Mouse (Mus musculus) embryonic facial prominence, embryonic 15.5 days (tissue): ENCODE results near the gene Ksr1. TPM values are rescaled to one million over a fixed set of nuclear protein-coding genes. Genes with fewer than 3 reads are reported as not detected.

Experiments used
- ATAC-seq: fragments of 200-750 bp; cut with Nextera tagmentation; 2 replicates; pipeline ENCODE4 v1.8.0; 2017; ENCODE audit warnings: low read depth, moderate TSS enrichment; ENCODE audit not compliant: insufficient number of reproducible peaks, low FRiP score, low TSS enrichment
- H3K27ac ChIP-seq: fragments of 300-500 bp; sonication (generic); replicated peaks from 2 replicates; pipeline ENCODE4 v1.5.1; 2015; ENCODE audit warnings: mild to moderate bottlenecking, inconsistent platforms
- H3K27me3 ChIP-seq: fragments of 300-500 bp; sonication (generic); 2 replicates; pipeline ENCODE4 v1.6.1; 2015; ENCODE audit warnings: inconsistent platforms
- H3K36me3 ChIP-seq: fragments of 300-500 bp; sonication (generic); 2 replicates; pipeline ENCODE4 v1.6.1; 2015; ENCODE audit warnings: mild to moderate bottlenecking, inconsistent platforms
- H3K4me1 ChIP-seq: fragments of 300-500 bp; sonication (generic); 2 replicates; pipeline ENCODE4 v1.6.1; 2015; ENCODE audit warnings: inconsistent platforms
- H3K4me2 ChIP-seq: fragments of 300-500 bp; sonication (generic); replicated peaks from 2 replicates; pipeline ENCODE4 v1.6.1; 2015; ENCODE audit warnings: mild to moderate bottlenecking, inconsistent platforms
- H3K4me3 ChIP-seq: fragments of 300-500 bp; sonication (generic); replicated peaks from 2 replicates; pipeline ENCODE4 v1.5.1; 2015; ENCODE audit warnings: mild to moderate bottlenecking, inconsistent platforms
- H3K9ac ChIP-seq: fragments of 300-500 bp; sonication (generic); 2 replicates; pipeline ENCODE4 v1.6.1; 2015; ENCODE audit warnings: inconsistent platforms
- H3K9me3 ChIP-seq: fragments of 300-500 bp; sonication (generic); replicated peaks from 2 replicates; pipeline ENCODE4 v1.6.1; 2016; ENCODE audit warnings: inconsistent platforms
- WGBS: fragments of 180-500 bp; shearing (Covaris S2); methylation state at CpG from one replicate; pipeline ENCODE4 v1.1.7; 2015; 5-methylcytosine and 5-hydroxymethylcytosine counted together
- polyA plus RNA-seq: library from polyadenylated mRNA; unstranded; fragments of >200 nt; fragmentation: Nextera tagmentation; extraction: Ambion mirVana; gene quantifications from 2 replicates; pipeline ENCODE4 v1.2.1, GENCODE M21; 2015

The Ksr1 gene
- polyA plus RNA-seq, 1 experiment from 2014 or later = 5.6 TPM

GRCm38 (mm10) chr11:79063616-79064015, 82.6 kb downstream of the Ksr1 start:
- Histone ChIP-seq H3K4me2 (no peak overlapping the region), H3K4me3 (no peak overlapping the region), H3K36me3 (no peaks in the 10 kb centered on the region), H3K27me3 (no peaks in the 10 kb centered on the region), H3K9me3 (no peaks in the 10 kb centered on the region), H3K9ac (no peak overlapping the region), H3K4me1 (peaks cover 22% of the 10 kb centered on the region), H3K27ac (no peak overlapping the region)
- WGBS = 68% methylated on average over 7 of the region's 7 CpGs
- ATAC-seq = no peak

DNA sequence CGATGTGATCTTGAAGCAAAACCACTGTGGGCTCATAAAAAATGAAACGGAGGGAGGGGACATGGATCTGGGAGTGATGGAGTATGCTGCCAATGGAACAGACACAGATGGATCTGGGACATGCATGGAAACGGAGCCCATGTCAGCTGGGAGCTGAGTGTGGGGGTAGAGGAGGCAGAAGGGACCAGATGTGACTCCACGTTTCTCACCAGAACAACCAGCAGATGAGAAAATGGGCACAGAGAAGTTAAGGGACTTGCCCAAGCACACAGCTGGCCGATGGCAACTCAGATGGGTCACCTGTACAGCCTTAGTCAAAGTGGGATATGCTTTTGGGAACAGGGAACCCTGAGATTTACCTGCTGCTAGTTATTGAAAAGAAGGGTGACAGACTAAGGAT, 83.3 kb downstream of the Ksr1 start:
- Histone ChIP-seq H3K9me3 (no peaks in the 10 kb centered on the region), H3K9ac (no peak overlapping the region), H3K4me3 (no peak overlapping the region), H3K27me3 (no peaks in the 10 kb centered on the region), H3K36me3 (no peaks in the 10 kb centered on the region), H3K27ac (no peak overlapping the region), H3K4me2 (no peak overlapping the region), H3K4me1 (peaks cover 22% of the 10 kb centered on the region)
- ATAC-seq = no peak
- 71% methylated on average over 5 of the region's 5 CpGs for WGBS

DNA sequence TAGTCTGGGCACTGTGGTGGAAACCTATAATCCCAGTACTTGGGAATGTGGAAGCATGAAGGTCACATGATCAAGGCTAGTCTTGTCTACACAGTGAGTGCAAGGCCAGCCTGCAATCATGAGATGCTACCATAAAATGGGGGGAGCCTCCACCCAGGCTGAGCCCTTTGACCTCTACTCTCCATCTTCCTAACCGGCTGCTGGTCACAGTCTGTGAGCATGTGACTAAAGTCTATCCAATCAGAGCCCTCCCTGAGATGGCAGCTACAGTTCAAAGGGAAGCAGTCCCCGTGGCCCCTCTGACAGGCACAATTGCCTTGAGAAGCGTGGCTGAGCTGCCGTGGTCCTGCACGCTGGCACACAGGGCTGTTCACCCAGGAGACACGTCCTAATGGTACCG, 84.4 kb downstream of the Ksr1 start:
- Histone ChIP-seq H3K27me3 (no peaks in the 10 kb centered on the region), H3K4me1 (peaks cover 25% of the 10 kb centered on the region), H3K36me3 (no peaks in the 10 kb centered on the region), H3K4me2 (no peak overlapping the region), H3K27ac (no peak overlapping the region), H3K4me3 (no peak overlapping the region), H3K9me3 (no peaks in the 10 kb centered on the region), H3K9ac (no peak overlapping the region)
- 62% methylated on average over 7 of the region's 7 CpGs for WGBS
- no peak for ATAC-seq

GRCm38 (mm10) chr11:79059850-79060249, 86.4 kb downstream of the Ksr1 start:
- H3K9ac ChIP-seq = no peak overlapping the region
- no peak overlapping the region for H3K4me3 ChIP-seq
- no peak for ATAC-seq
- H3K9me3 ChIP-seq = no peaks in the 10 kb centered on the region
- H3K27ac ChIP-seq = no peak overlapping the region; the same call in 1 of the 2 replicates
- WGBS = 69% methylated on average over 5 of the region's 5 CpGs
- no peaks in the 10 kb centered on the region for H3K36me3 ChIP-seq
- H3K27me3 ChIP-seq = no peaks in the 10 kb centered on the region
- H3K4me2 ChIP-seq = no peak overlapping the region
- H3K4me1 ChIP-seq = peaks cover 30% of the 10 kb centered on the region

GRCm38 (mm10) chr11:79059062-79059461, 87.1 kb downstream of the Ksr1 start:
- Histone ChIP-seq H3K36me3 (no peaks in the 10 kb centered on the region), H3K9me3 (no peaks in the 10 kb centered on the region), H3K27me3 (no peaks in the 10 kb centered on the region), H3K4me1 (peaks cover 36% of the 10 kb centered on the region), H3K27ac (no peak overlapping the region), H3K4me3 (no peak overlapping the region), H3K9ac (no peak overlapping the region), H3K4me2 (no peak overlapping the region)
- no peak for ATAC-seq
- 90% methylated on average over 4 of the region's 4 CpGs for WGBS

GRCm38 (mm10) chr11:79058610-79059009, 87.6 kb downstream of the Ksr1 start:
- Histone ChIP-seq H3K4me1 (peaks cover 36% of the 10 kb centered on the region), H3K27ac (no peak overlapping the region)
- no peak for ATAC-seq

DNA sequence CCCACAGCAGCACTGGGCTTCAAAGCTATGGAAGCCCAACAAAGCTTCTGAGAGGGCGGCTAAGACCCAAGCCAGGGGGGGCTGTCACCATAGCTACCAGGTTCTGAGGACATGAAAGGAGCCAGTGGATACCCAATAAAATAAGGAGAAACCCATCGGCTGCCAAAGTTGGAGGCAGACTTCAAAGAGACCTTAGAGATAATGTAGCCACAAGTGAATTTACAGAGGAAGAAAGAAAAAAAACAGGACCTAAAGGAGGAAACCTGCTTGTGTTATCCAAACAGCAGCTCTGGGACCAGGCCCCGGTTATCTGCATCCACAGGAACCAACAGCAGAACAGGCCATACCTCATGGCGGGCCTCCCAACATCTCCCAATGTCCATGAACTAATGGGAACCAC, 88.4 kb downstream of the Ksr1 start:
- no peaks in the 10 kb centered on the region for H3K36me3 ChIP-seq
- no peak overlapping the region for H3K27ac ChIP-seq
- WGBS = 58% methylated on average over 4 of the region's 4 CpGs
- no peak overlapping the region for H3K9ac ChIP-seq
- H3K4me1 ChIP-seq = peaks cover 44% of the 10 kb centered on the region
- no peak for ATAC-seq
- H3K27me3 ChIP-seq = no peaks in the 10 kb centered on the region
- H3K4me3 ChIP-seq = no peak overlapping the region
- H3K4me2 ChIP-seq = no peak overlapping the region
- H3K9me3 ChIP-seq = no peaks in the 10 kb centered on the region

More at GRCm38 (mm10) chr11:79058610-79059009, 87.6 kb downstream of the Ksr1 start:
- no peak overlapping the region for H3K4me3 ChIP-seq
- no peaks in the 10 kb centered on the region for H3K9me3 ChIP-seq
- H3K36me3 ChIP-seq = no peaks in the 10 kb centered on the region
- no peaks in the 10 kb centered on the region for H3K27me3 ChIP-seq
- H3K9ac ChIP-seq = no peak overlapping the region
- 82% methylated on average over 6 of the region's 6 CpGs for WGBS
- H3K4me2 ChIP-seq = no peak overlapping the region

- Histone ChIP-seq H3K4me2 (no peak overlapping the region), H3K4me3 (no peak overlapping the region), H3K27me3 (no peaks in the 10 kb centered on the region), H3K9me3 (no peaks in the 10 kb centered on the region), H3K27ac (0 out of 2 replicates have a peak overlapping the region, but pooled peaks have one; percentile 44), H3K4me1 (peaks cover 43% of the 10 kb centered on the region), H3K36me3 (no peaks in the 10 kb centered on the region; the same call in 1 of the 2 replicates), H3K9ac (no peak overlapping the region)
- WGBS = 61% methylated on average over 4 of the region's 4 CpGs
- no peak for ATAC-seq
Observed at GRCm38 (mm10) chr11:79056891-79057290, 89.3 kb downstream of the Ksr1 start.

DNA sequence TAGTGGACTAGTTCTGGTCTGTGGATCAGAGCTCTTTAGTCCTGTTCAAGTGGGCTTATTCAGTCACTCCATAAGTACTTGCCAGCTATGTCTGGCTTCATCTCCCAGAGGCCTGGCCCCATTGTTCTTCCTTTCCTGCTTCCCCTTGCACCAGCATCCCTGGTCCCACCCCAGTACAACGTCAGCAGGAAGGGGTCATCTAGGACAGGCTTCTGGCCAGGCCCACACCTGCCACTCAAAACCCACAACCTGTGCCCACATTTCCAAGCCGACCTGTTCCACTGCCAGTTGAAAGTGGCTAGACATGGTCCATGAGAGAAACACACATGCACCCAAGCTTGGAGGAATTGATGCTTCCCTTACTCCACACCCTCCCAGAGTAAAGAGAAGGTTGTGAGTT, 90.2 kb downstream of the Ksr1 start:
- no peaks in the 10 kb centered on the region for H3K9me3 ChIP-seq
- no peak overlapping the region for H3K4me2 ChIP-seq
- 59% methylated on average over 2 of the region's 2 CpGs for WGBS
- H3K27me3 ChIP-seq = no peaks in the 10 kb centered on the region
- no peak overlapping the region for H3K4me3 ChIP-seq
- no peaks in the 10 kb centered on the region; the same call in 1 of the 2 replicates for H3K36me3 ChIP-seq
- peaks cover 43% of the 10 kb centered on the region for H3K4me1 ChIP-seq
- H3K27ac ChIP-seq = 0 out of 2 replicates have a peak overlapping the region, but pooled peaks have one; percentile 28
- H3K9ac ChIP-seq = no peak overlapping the region
- ATAC-seq = no peak

DNA sequence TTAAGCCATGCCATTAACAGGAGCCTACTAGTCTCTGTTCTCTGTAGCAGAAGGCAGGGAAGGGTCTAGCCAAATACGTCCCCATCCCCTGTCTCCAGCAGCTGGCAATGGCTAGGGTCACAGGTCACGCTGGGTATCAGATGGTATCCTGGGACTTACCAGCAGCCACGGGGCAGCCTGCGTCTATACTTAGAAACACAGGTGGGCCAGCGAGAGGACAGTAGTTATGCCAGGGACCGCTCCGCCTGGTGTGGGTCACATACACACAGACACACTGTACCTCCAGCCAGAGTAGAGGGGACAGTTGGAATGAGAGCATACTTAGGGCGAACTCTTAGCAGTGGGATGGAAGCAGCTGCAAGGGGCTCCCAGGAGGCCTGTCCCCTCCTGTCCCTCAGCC, 91.0 kb downstream of the Ksr1 start:
- peak overlapping the region; percentile 77 for H3K27ac ChIP-seq
- H3K27me3 ChIP-seq = no peaks in the 10 kb centered on the region
- ATAC-seq = peak; percentile 66
- H3K4me3 ChIP-seq = no peak overlapping the region
- no peaks in the 10 kb centered on the region for H3K9me3 ChIP-seq
- peaks cover 43% of the 10 kb centered on the region for H3K4me1 ChIP-seq
- H3K4me2 ChIP-seq = no peak overlapping the region
- WGBS = 59% methylated on average over 8 of the region's 8 CpGs
- H3K9ac ChIP-seq = no peak overlapping the region
- H3K36me3 ChIP-seq = no peaks in the 10 kb centered on the region; the same call in 1 of the 2 replicates

DNA sequence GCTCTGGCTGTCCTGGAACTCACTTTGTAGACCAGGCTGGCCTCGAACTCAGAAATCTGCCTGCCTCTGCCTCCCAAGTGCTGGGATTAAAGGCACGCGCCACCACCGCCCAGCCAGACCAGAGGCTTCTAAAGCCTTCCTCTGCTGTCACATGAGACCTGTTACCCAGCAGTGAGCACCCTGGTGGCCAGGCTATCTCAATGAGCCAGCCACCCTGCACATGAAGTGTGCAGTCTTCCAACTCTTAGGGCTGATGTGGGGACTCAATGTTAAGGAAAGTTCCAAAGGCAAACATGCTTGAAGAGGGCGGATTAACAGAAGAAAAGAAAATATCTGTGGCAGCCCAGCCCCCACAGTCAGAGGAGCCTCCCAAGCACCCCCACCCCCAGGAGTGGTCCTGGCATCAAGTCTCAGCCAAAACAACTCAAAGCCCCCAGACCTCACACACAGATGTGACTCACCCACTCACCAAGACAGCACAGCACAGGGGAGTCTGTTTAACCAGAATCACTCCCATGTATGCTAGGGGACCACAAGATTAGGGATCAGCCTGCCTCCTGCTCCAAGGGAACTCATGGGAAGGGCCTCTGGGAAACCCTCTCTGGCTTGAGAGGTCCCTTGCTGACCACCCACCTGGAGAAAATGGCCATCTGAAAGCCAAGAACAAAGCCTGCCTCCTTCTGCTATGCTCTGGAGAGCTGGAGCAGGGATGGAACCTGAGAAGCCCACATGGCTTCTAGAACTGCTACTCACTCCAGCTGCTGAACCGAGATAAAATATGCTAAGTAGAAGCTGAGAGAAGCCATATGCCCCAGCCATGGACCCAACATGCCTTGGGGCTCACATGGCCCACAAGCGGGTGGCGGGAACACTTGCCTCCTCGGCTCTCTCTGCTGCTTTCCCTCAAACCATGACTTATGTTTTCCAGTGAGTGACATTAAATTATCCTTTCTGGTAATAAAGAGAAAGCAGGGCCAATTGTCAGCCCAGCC, 91.8 kb downstream of the Ksr1 start:
- H3K36me3 ChIP-seq = no peaks in the 10 kb centered on the region; the same call in 1 of the 2 replicates
- H3K27ac ChIP-seq = peak overlapping the region; percentile 77
- WGBS = 56% methylated on average over 9 of the region's 9 CpGs
- no peaks in the 10 kb centered on the region for H3K27me3 ChIP-seq
- H3K4me1 ChIP-seq = peaks cover 43% of the 10 kb centered on the region
- peak; percentile 65 for ATAC-seq
- H3K9ac ChIP-seq = no peak overlapping the region
- H3K9me3 ChIP-seq = no peaks in the 10 kb centered on the region
- H3K4me2 ChIP-seq = no peak overlapping the region
- H3K4me3 ChIP-seq = no peak overlapping the region
